9 mouse cellular contexts compared by ENCODE assay signal in the genomic region with DNA sequence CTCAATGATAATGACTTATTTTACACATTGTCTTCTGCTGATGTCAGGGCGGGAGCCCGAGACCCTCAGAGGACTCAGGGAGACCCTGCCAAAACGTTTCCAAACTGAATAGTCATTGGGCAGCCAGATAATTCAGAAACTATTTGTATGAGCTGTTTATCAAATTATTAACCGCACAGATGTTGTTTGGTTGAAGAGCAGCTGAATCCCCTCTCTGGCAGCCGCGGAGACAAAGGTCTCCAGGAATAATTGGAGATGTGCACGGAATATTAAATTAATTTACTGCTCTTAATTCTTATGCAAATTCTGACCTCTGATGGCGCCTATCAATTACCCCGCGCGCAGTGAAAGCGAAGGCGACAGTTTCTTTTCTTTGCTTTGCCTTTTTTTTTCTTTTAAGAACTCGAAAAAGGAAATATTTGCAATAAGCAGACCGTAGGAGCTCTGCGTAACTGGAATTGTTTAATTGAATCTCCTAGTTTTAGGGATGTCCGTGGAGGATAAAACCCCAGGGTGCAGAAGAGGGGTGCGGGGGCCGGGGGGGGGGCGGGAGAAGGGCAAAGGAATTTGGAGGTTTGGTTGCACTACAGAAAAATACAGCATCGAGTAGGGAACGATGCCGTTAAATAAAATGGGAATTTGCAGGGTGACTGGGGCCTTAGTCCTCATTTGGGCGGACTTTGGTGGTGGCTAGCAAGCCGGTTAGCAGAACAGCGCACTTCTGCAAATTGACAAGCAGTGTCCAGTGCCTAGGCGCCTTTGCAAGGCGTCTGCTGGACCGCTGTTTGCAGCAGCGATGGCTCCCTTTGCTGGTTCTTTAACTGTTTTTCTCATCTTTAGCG. TPM values are rescaled to one million over a fixed set of nuclear protein-coding genes. Genes with fewer than 3 reads are reported as not detected.
DNase-seq lines count a peak whose midpoint lies in the region; ATAC-seq and TF ChIP-seq lines count a peak whose summit lies in the region.
"Had no signal": no experiment of that assay in that cellular context is flagged by ENCODE, and none has a peak within 500 bp of the region (broad histone marks: within the 10 kb centered on the region; RNA-seq: fewer than 3 reads in every experiment).

No protein-coding gene starts in this region.

- H3K4me2 ChIP-seq in midbrain, embryonic 13.5 days (replicated peaks) = peak overlapping the region; percentile 54

- TF ChIP-seq POLR2A in heart, adult 2 months (IDR thresholded peaks at IDR 0.05; ENCODE audit: insufficient read depth, low read depth, low read length) = no peak
- TF ChIP-seq POLR2A in brain, embryonic 14.5 days (IDR thresholded peaks at IDR 0.05; ENCODE audit: borderline replicate concordance, extremely low read depth, insufficient read depth, insufficient read length, poor library complexity, severe bottlenecking) = no peak

- no peaks in the 10 kb centered on the region for H3K36me3 ChIP-seq in heart, embryonic 10.5 days
- no peaks in the 10 kb centered on the region for H3K36me3 ChIP-seq in heart, adult 2 months (ENCODE audit: control insufficient read depth, insufficient read depth, low read length)
- no peaks in the 10 kb centered on the region for H3K36me3 ChIP-seq in hindbrain, embryonic 10.5 days
- H3K36me3 ChIP-seq in midbrain, embryonic 13.5 days = no peaks in the 10 kb centered on the region

- H3K9me3 ChIP-seq in heart, embryonic 10.5 days = no peaks in the 10 kb centered on the region
- H3K9me3 ChIP-seq in hindbrain, embryonic 10.5 days = no peaks in the 10 kb centered on the region
- H3K9me3 ChIP-seq in midbrain, embryonic 13.5 days = no peaks in the 10 kb centered on the region

- TF ChIP-seq CTCF in heart, adult 2 months (IDR thresholded peaks at IDR 0.05) = no peak
- no peak for TF ChIP-seq CTCF in brain, embryonic 14.5 days (IDR thresholded peaks at IDR 0.05; ENCODE audit: borderline replicate concordance, extremely low read depth, insufficient read depth, insufficient read length)

- H3K79me2 ChIP-seq in heart, adult 2 months (replicated peaks; ENCODE audit: control insufficient read depth, insufficient read depth, low read length) = no peaks in the 10 kb centered on the region

- H3K4me1 ChIP-seq in heart, embryonic 10.5 days = peaks cover 19% of the 10 kb centered on the region
- peaks cover 2% of the 10 kb centered on the region for H3K4me1 ChIP-seq in heart, adult 2 months (ENCODE audit: control insufficient read depth, insufficient read depth, low read length)
- peaks cover 51% of the 10 kb centered on the region for H3K4me1 ChIP-seq in hindbrain, embryonic 10.5 days (replicated peaks)
- H3K4me1 ChIP-seq in midbrain, embryonic 13.5 days (replicated peaks) = peaks cover 56% of the 10 kb centered on the region

- 5% methylated on average over 31 of the region's 31 CpGs for WGBS in heart, embryonic 10.5 days
- WGBS in heart, adult 2 months = 10% methylated on average over 31 of the region's 31 CpGs
- 2% methylated on average over 31 of the region's 31 CpGs for WGBS in hindbrain, embryonic 10.5 days
- WGBS in midbrain, embryonic 13.5 days = 1% methylated on average over 31 of the region's 31 CpGs

- no peak overlapping the region for H3K9ac ChIP-seq in heart, adult 2 months (ENCODE audit: low read depth, low read length)
- peak overlapping the region; percentile 62 for H3K9ac ChIP-seq in midbrain, embryonic 13.5 days (replicated peaks)

- H3K27ac ChIP-seq in heart, embryonic 10.5 days = no peak overlapping the region
- no peak overlapping the region for H3K27ac ChIP-seq in heart, adult 2 months
- H3K27ac ChIP-seq in hindbrain, embryonic 10.5 days = peak overlapping the region; percentile 85
- peak overlapping the region; percentile 91 for H3K27ac ChIP-seq in midbrain, embryonic 13.5 days

- peak overlapping the region; percentile 54; the same call in 1 of the 2 replicates for H3K4me3 ChIP-seq in heart, embryonic 10.5 days
- no peak overlapping the region for H3K4me3 ChIP-seq in heart, adult 2 months
- H3K4me3 ChIP-seq in hindbrain, embryonic 10.5 days = peak overlapping the region; percentile 47
- peak overlapping the region; percentile 39 for H3K4me3 ChIP-seq in midbrain, embryonic 13.5 days (replicated peaks)

- DNase-seq in heart, embryonic 10.5 days (ENCODE audit: low spot score) = no peak
- DNase-seq in heart, adult 2 months = no peak
- peak; percentile 81 for DNase-seq in brain, embryonic 14.5 days (ENCODE audit: low read depth)
- peak; percentile 55 for DNase-seq in hindbrain, embryonic 10.5 days (ENCODE audit: low spot score)
- no peak for DNase-seq in cerebellum, postnatal 4 days (ENCODE audit: low spot score in 2 of 2)
- no peak for DNase-seq in spleen, postnatal 14 days (ENCODE audit: low spot score in 2 of 2)
- DNase-seq: thymus, adult 18-20 months had no signal

- 0 out of 2 replicates have a peak, but pooled peaks have one; percentile 1 for ATAC-seq in midbrain, embryonic 13.5 days
- no peak for ATAC-seq in inflammation-experienced regulatory T-cells, adult 6 months

- intact Hi-C loops in heart, adult 2 months (cut with DNase I) = loop anchor here (5.0 to 10.0 kb wide), 2 partner anchors 254 to 351 kb away; a partner anchor contains a TSS

- H3K27me3 ChIP-seq in heart, embryonic 10.5 days (ENCODE audit: insufficient read depth, poor library complexity, severe bottlenecking) = peaks cover 94% of the 10 kb centered on the region
- peaks cover 29% of the 10 kb centered on the region for H3K27me3 ChIP-seq in heart, adult 2 months (ENCODE audit: control insufficient read depth, insufficient read depth, low read length)
- H3K27me3 ChIP-seq in hindbrain, embryonic 10.5 days (ENCODE audit: insufficient read depth, poor library complexity, severe bottlenecking) = peaks cover 100% of the 10 kb centered on the region
- H3K27me3 ChIP-seq in midbrain, embryonic 13.5 days = peaks cover 82% of the 10 kb centered on the region

- no peak for TF ChIP-seq EP300 in heart, adult 2 months (IDR thresholded peaks at IDR 0.05; ENCODE audit: insufficient read depth, low read depth, low read length)

RNA-seq across cellular contexts. Expression of a gene that starts 22.2 kb away (rescaled TPM):
- 18.7 and 20.8 TPM in 2 replicates for polyA plus RNA-seq in heart, embryonic 10.5 days (2016; fragmentation: Nextera tagmentation; extraction: Ambion mirVana)
- total RNA-seq in heart, adult 2 months (2021) = 100 to 1,000 TPM in 1 of 2 experiments, 10 to 100 TPM in 1; 97.9 to 124 TPM
- 16.2 and 29.1 TPM in 2 replicates for polyA plus RNA-seq in heart, adult 2 months (2012; rRNA removed)
- polyA plus RNA-seq in brain, embryonic 14.5 days (2012; rRNA removed) = 12.7 and 14.6 TPM in 2 replicates
- 23.6 and 23.9 TPM in 2 replicates for polyA plus RNA-seq in hindbrain, embryonic 10.5 days (2016; fragmentation: Nextera tagmentation; extraction: Ambion mirVana)
- polyA plus RNA-seq in midbrain, embryonic 13.5 days (2015; fragmentation: Nextera tagmentation; extraction: Ambion mirVana) = 33.5 and 34.9 TPM in 2 replicates
- 10 to 100 TPM; 15.0 to 27.4 (median 22.9) TPM for polyA plus RNA-seq in inflammation-experienced regulatory T-cells, adult 6 months (2017; shearing (Covaris generic))

Comparison
In these comparisons a context has a peak if more than half of its experiments do, and no peak if none do; other contexts are left out.
1. DNase-seq: peak in brain, embryonic 14.5 days (single experiment) and hindbrain, embryonic 10.5 days (single experiment); none in heart, embryonic 10.5 days (single experiment), heart, adult 2 months (0 of 2), cerebellum, postnatal 4 days (0 of 2) and spleen, postnatal 14 days (0 of 2).
2. H3K27ac ChIP-seq: peak in hindbrain, embryonic 10.5 days (single experiment) and midbrain, embryonic 13.5 days (single experiment); none in heart, embryonic 10.5 days (single experiment) and heart, adult 2 months (single experiment).